Mouse (Mus musculus): ENCODE results near the gene Tmem18. TPM values are rescaled to one million over a fixed set of nuclear protein-coding genes. Genes with fewer than 3 reads are reported as not detected.
A peak's percentile ranks its signal among the peaks of the same experiment; 100 is the strongest.

Gene Tmem18
- polyA plus RNA-seq, 1 experiment from 2014 or later, result 26.4 TPM

DNA sequence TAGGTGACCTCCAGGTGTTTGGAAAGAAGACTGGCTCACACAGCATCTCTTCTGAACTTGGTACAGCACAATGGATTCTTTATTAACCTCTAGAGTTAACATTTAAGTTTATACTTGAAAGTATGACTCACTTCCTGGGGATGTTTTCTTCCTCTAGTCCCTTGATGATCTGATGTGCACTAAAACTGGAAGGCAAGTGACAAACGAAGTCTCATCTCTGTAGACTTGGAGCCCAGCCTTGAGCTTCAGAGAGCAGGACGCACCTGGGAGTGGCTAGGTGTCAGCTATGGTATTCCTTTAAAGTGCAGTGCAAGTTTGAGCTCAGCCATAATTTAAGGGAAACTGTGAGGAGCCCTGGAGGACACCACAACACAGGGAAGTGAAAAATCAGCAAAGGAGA lies 15.2 kb downstream of the Tmem18 start:
- H3K36me3 ChIP-seq, result no peaks in the 10 kb centered on the region
- WGBS, result 61% methylated on average over 2 of the region's 2 CpGs
- ATAC-seq (ENCODE audit: insufficient number of reproducible peaks, low FRiP score, low TSS enrichment, low read depth), result no peak
- no peaks in the 10 kb centered on the region for H3K9me3 ChIP-seq (replicated peaks)
- no peak overlapping the region for H3K9ac ChIP-seq
- H3K4me3 ChIP-seq (replicated peaks), result no peak overlapping the region
- H3K4me2 ChIP-seq (replicated peaks), result no peak overlapping the region
- H3K27me3 ChIP-seq, result no peaks in the 10 kb centered on the region
- H3K4me1 ChIP-seq, result peaks cover 9% of the 10 kb centered on the region; the same call in 1 of the 2 replicates
- H3K27ac ChIP-seq (replicated peaks), result no peak overlapping the region

DNA sequence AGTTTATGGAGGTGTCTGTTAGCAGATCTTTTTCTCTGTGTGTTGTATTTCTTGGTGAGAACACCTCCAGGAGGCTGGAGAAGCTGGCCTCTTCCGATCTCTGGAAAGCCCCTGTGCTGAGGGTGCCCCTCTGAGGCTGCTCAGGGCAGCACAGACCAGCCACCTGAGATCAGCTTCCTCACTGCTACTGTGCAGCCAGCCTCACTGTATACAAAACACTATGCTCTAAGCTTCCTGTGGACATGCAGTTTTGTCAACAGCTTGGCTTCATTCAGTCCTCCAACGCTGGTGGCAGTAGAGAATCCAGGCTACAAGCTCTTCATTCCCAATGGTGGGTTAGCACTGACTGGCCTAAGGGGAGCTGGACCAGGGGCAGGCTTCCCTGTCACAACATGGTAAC lies 15.8 kb downstream of the Tmem18 start:
- ATAC-seq (ENCODE audit: insufficient number of reproducible peaks, low FRiP score, low TSS enrichment, low read depth), result no peak
- WGBS, result 76% methylated on average over 2 of the region's 2 CpGs

DNA sequence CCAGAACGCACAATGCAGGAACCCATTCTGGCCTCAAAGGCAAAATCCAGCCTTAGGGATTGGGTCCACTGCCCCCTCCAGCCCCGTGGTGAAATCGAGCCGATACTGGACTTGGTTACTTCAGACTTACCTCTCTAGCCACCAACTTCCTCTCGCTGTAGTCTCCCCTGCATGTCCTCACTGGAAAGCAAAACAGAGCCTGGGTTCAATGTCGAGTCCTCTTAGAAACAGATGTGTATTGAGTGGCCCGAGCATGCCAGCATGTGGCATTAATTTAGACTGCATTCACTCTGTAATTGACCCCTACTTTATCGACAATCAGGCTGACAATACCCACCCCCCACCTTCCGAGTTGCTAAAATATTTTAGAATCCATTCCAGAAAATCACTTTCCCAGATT lies 19.8 kb downstream of the Tmem18 start:
- Histone ChIP-seq H3K36me3 (no peaks in the 10 kb centered on the region), H3K9me3 (replicated peaks) (no peaks in the 10 kb centered on the region), H3K4me3 (replicated peaks) (no peak overlapping the region), H3K27ac (replicated peaks) (no peak overlapping the region), H3K9ac (no peak overlapping the region), H3K4me1 (peaks cover 13% of the 10 kb centered on the region; the same call in 1 of the 2 replicates), H3K4me2 (replicated peaks) (no peak overlapping the region), H3K27me3 (no peaks in the 10 kb centered on the region)
- ATAC-seq (ENCODE audit: insufficient number of reproducible peaks, low FRiP score, low TSS enrichment, low read depth), result no peak
- 31% methylated on average over 9 of the region's 9 CpGs for WGBS

More for the DNA sequence above, 15.8 kb downstream of the Tmem18 start:
- no peak overlapping the region for H3K9ac ChIP-seq
- H3K4me3 ChIP-seq (replicated peaks), result no peak overlapping the region
- H3K9me3 ChIP-seq (replicated peaks), result no peaks in the 10 kb centered on the region
- no peaks in the 10 kb centered on the region for H3K27me3 ChIP-seq
- H3K36me3 ChIP-seq, result no peaks in the 10 kb centered on the region
- no peak overlapping the region for H3K27ac ChIP-seq (replicated peaks)
- H3K4me2 ChIP-seq (replicated peaks), result no peak overlapping the region
- H3K4me1 ChIP-seq, result peaks cover 13% of the 10 kb centered on the region; the same call in 1 of the 2 replicates

DNA sequence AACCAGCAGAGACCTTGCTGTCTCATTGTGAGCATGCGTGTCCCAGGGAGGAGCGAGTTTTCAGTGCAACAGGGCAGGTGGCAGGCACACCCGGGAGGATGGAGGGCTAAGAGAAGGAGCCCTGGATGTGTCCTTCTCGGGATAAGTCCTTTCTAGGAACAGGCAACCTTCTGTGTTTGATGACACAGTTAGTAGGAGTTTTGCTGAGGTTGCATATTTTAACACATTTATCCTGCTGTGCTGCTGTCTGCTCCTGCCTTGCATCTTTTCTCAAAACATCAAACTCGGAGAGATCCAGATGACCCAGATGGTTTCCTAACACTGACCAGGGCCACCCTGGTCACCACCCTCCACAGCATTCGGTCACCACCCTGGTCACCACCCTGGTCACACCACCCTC lies 20.6 kb downstream of the Tmem18 start:
- H3K4me3 ChIP-seq (replicated peaks), result no peak overlapping the region
- H3K27me3 ChIP-seq, result no peaks in the 10 kb centered on the region
- H3K4me2 ChIP-seq (replicated peaks), result no peak overlapping the region
- WGBS, result 52% methylated on average over 6 of the region's 6 CpGs
- H3K9me3 ChIP-seq (replicated peaks), result no peaks in the 10 kb centered on the region
- peaks cover 13% of the 10 kb centered on the region; the same call in 1 of the 2 replicates for H3K4me1 ChIP-seq
- H3K27ac ChIP-seq (replicated peaks), result no peak overlapping the region
- ATAC-seq (ENCODE audit: insufficient number of reproducible peaks, low FRiP score, low TSS enrichment, low read depth), result no peak
- no peaks in the 10 kb centered on the region for H3K36me3 ChIP-seq
- no peak overlapping the region for H3K9ac ChIP-seq

DNA sequence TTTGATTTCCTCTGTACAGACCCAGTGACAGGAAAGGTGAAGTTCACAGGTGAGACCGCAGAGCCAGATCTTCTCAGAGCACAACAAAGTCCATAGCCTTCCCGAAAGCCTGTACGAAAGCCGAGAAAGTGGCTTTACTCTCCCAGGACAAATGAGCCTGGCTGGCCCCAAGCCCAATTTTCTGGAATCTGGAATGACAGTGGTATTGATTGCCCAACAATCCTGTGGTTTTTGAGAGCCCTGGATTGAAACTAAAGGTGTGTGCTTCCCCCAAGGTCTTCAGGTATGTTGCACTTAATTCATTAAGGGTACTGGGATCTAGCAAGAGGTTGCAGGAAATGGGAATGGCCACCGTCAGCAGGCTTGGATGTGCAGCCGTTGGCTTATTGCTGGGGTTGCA lies 21.7 kb downstream of the Tmem18 start:
- no peak for ATAC-seq (ENCODE audit: insufficient number of reproducible peaks, low FRiP score, low TSS enrichment, low read depth)
- no peak overlapping the region for H3K4me3 ChIP-seq (replicated peaks)
- H3K4me2 ChIP-seq (replicated peaks), result no peak overlapping the region
- no peaks in the 10 kb centered on the region for H3K27me3 ChIP-seq
- no peaks in the 10 kb centered on the region for H3K36me3 ChIP-seq
- no peaks in the 10 kb centered on the region for H3K9me3 ChIP-seq (replicated peaks)
- H3K4me1 ChIP-seq, result peaks cover 13% of the 10 kb centered on the region; the same call in 1 of the 2 replicates
- no peak overlapping the region for H3K9ac ChIP-seq
- H3K27ac ChIP-seq (replicated peaks), result no peak overlapping the region
- WGBS, result 86% methylated on average over 6 of the region's 6 CpGs

GRCm38 (mm10) chr12:30606743-30607142 lies 22.5 kb downstream of the Tmem18 start:
- H3K36me3 ChIP-seq, result no peaks in the 10 kb centered on the region
- peaks cover 13% of the 10 kb centered on the region; the same call in 1 of the 2 replicates for H3K4me1 ChIP-seq
- 71% methylated on average over 8 of the region's 8 CpGs for WGBS
- no peak overlapping the region for H3K9ac ChIP-seq
- H3K4me3 ChIP-seq (replicated peaks), result no peak overlapping the region
- no peak for ATAC-seq (ENCODE audit: insufficient number of reproducible peaks, low FRiP score, low TSS enrichment, low read depth)
- no peaks in the 10 kb centered on the region for H3K27me3 ChIP-seq
- no peaks in the 10 kb centered on the region for H3K9me3 ChIP-seq (replicated peaks)
- H3K4me2 ChIP-seq (replicated peaks), result no peak overlapping the region
- no peak overlapping the region for H3K27ac ChIP-seq (replicated peaks)

- H3K4me3 ChIP-seq (replicated peaks), result no peak overlapping the region
- H3K9me3 ChIP-seq (replicated peaks), result no peaks in the 10 kb centered on the region
- H3K27me3 ChIP-seq, result no peaks in the 10 kb centered on the region
- H3K9ac ChIP-seq, result no peak overlapping the region
- peak; percentile 67; the same call in 1 of the 2 replicates for ATAC-seq (ENCODE audit: insufficient number of reproducible peaks, low FRiP score, low TSS enrichment, low read depth)
- H3K4me1 ChIP-seq, result peaks cover 4% of the 10 kb centered on the region
- H3K36me3 ChIP-seq, result no peaks in the 10 kb centered on the region
- WGBS, result 20% methylated on average over 8 of the region's 8 CpGs
- H3K27ac ChIP-seq (replicated peaks), result 0 out of 2 replicates have a peak overlapping the region, but pooled peaks have one; percentile 55
- H3K4me2 ChIP-seq (replicated peaks), result no peak overlapping the region
These were observed 34.2 kb downstream of the Tmem18 start for GRCm38 (mm10) chr12:30618425-30618824.

DNA sequence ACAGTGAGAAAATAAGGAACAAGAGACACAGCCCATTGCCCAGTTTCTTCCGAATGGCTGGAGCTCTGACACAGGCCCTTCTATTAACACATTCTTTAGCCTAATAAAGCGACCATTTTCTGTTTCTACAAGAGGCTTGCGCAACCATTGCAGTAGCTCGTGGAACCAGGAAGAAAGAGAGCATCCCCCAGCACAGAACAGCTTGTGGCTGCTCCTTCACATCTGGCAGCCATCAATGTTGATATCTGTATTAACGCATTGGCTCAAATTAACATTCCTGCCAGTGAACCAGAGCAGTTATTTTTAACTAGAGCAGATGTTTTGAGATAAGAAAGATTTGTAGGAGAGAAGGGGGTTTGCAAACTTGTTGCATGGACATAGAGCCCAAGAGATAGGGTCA lies 44.2 kb downstream of the Tmem18 start:
- 45% methylated on average over 5 of the region's 5 CpGs for WGBS
- no peak for ATAC-seq (ENCODE audit: insufficient number of reproducible peaks, low FRiP score, low TSS enrichment, low read depth)
- Histone ChIP-seq H3K27ac (replicated peaks) (no peak overlapping the region), H3K27me3 (no peaks in the 10 kb centered on the region), H3K36me3 (no peaks in the 10 kb centered on the region), H3K4me3 (replicated peaks) (no peak overlapping the region), H3K9me3 (replicated peaks) (no peaks in the 10 kb centered on the region), H3K4me2 (replicated peaks) (no peak overlapping the region), H3K9ac (no peak overlapping the region), H3K4me1 (no peaks in the 10 kb centered on the region)

- Histone ChIP-seq H3K4me2 (replicated peaks) (no peak overlapping the region), H3K27ac (replicated peaks) (no peak overlapping the region), H3K4me3 (replicated peaks) (no peak overlapping the region), H3K9me3 (replicated peaks) (no peaks in the 10 kb centered on the region), H3K4me1 (no peaks in the 10 kb centered on the region), H3K9ac (no peak overlapping the region), H3K27me3 (no peaks in the 10 kb centered on the region), H3K36me3 (no peaks in the 10 kb centered on the region)
- no peak for ATAC-seq (ENCODE audit: insufficient number of reproducible peaks, low FRiP score, low TSS enrichment, low read depth)
These were observed 50.3 kb downstream of the Tmem18 start for GRCm38 (mm10) chr12:30634534-30634933.

Small RNAs within 50 kb of the gene (microRNA-seq; reads per million reads assigned to microRNA genes)
- gene Gm25243 (ENCODE audit: borderline number of aligned reads), result not detected

Other genes with a start within 250 kb of the Tmem18 start
- 1.8 and 3.3 TPM in 2 replicates for gene Sntg2, start 211.1 kb upstream of the Tmem18 start, polyA plus RNA-seq (2015; fragmentation: Nextera tagmentation; extraction: Ambion mirVana)

All from embryonic facial prominence, embryonic 15.5 days (tissue).